Mouse (Mus musculus): ENCODE results near the gene Faim2.

The Faim2 gene

DNA sequence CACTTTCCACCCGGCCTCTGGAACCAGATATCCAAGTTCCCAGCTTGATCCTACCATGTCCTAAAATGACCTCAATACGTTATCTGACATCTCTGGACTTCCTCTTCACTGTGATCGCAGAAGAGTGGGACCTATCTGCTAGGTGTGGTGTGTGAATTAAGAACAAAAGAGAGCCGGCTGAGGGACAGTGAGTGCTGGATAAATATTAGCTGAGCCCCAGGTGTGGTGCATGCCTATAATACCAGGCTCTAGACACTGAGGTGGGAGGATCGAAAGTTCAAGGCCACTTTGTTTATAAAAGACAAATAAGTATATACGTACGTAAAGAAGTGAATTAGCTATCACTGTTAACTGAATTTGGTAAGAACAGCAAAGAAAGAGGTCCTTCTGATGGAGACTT is 18.1 kb downstream of the Faim2 start:
- in situ Hi-C loops (cut with MboI), result no loop called here

DNA sequence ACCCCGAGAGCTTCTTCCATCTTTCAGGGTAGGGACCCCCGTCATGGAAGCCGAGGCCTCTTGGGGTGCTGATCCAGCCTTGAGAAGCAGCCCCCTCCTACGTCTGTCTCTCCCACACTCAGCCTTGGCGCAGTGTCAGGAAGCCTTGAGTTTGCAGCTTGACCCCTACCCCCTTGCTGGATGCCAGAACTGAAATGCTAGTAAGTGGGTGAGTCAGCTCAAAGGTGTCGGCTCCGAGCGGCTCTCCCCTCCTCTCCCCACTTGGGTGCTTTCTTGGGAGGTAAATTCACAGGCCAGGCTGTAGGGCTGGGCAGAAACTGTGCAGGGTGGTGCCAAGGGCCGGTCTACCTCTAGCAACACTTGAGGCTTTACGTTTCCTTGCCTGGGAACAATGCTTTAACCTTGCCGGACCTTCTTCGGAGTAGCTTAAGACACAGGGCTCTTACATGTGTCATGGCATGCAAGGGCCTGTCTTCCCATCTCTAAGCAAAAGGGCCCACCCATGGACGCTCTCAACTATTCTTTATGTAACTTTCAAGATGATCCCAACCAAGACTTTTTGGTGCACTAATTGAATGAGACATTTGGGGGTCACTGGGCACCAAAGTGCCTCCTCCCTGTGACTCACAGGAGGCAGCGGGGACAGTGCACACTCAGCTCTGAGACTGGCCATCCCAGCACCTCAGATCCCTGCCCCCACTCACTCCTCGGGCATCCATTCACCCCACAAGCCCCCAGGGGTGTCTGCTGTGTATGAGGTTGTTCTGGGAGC is 22.5 kb downstream of the Faim2 start:
- in situ Hi-C loops (cut with MboI), result no loop called here

DNA sequence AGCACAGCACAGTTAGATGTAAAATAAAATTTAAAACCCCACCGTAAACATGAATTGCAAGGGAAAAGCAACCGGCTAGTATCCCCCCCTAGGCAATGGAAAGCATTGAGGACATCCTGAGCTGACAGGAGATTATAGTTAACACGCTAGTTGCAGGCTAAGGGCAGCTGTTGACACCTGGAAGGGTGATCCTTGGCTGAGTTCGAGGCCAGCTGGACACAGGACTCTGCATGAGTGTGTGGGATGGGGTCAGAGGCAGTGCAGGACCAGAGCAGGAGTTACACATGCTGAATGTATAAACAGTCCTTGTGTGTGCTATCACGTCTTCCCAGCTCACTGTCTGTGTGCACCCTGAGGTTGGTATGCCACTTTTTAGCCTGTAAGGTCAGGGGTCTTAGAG is 24.7 kb downstream of the Faim2 start:
- in situ Hi-C loops (cut with MboI), result no loop called here

DNA sequence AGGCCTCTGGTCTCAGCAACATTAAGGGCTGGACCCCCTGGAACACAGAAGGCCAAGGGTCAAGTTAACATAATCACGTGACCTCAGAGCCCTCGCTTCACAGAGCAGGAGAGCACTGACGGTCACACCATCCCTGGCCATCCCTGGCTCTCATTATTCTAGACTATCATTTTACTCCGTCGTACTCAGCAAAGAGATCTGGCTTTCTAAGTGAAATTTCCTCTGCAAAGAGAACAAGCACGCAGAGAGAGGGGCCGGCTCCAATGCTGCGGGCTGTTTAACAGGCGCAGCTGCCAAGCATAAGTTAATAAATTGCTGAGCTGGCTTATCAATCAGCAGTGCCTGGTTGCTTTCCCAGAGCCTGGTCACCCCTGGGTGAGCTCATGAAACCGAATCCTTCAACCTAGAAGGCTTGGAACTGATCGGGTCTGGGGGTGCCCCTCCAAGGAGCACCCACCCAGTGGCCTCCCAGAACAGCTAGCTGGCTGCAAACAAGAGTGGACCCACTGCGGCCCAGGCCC is 25.6 kb downstream of the Faim2 start:
- in situ Hi-C loops (cut with MboI), result no loop called here

DNA sequence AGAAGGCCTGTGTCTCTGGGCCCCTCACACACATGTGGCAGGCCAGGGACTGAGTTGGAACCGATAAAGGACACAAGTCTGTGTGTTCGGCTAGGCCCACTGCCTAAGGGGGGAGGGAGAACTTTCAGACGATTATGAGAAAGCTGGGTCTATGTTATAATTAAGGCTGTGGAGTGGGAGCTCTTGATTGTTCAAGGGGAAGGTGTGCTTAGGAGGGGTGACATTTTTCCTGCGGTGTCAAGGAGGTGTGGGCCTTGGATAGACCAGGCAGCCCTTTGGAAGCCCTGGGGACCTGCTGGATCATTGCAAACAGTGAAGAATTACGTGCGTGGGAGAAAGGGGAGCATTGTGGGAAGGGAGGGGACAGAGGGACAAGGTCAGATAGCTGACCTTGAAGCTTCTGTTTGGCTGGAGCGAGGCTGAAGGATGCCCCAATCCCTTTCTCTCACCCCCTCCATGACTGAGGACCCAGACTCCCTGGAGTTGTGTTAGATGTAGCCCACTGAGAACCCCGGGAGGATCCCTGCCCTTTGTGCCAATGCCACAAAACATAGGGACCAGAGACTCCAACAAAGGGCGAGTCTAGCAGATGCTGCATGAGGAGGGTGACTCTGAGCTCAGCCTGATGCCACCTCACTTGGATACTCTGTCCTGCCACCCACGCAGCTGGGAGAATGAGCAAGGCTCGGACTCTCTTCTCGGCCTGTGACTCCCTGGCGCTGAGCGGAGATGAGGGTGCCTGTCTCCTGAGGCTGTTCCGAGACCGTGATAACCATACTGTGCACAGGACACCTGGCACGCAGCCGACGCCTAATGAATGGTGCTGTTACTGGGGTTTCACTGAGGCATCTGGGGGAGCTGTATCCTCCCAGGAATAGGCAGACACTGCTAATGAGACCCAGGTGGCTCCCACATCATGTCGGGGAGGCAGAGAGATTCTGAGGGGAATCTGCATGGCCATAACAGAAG is 26.4 kb downstream of the Faim2 start:
- in situ Hi-C loops (cut with MboI), result no loop called here

DNA sequence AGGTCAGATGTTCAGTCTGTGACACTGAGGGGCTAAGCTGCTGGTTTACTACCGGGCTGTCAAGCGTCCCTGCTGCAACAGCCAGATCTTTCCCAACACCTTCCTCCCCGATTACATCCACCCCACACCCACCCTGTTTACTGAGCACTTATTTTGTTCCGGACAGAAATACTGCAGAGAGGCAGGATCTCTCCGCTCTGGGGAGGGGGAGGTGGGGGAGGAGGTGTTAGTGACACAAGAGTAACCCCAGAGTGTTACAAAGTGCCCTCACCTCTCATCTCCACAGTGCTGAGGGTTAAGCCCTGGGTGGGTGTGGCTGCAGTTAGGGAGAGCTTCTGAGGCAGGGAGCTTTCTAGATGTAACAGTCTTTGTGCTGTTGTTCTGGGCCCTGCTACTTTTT is 27.6 kb downstream of the Faim2 start:
- in situ Hi-C loops (cut with MboI), result no loop called here

DNA sequence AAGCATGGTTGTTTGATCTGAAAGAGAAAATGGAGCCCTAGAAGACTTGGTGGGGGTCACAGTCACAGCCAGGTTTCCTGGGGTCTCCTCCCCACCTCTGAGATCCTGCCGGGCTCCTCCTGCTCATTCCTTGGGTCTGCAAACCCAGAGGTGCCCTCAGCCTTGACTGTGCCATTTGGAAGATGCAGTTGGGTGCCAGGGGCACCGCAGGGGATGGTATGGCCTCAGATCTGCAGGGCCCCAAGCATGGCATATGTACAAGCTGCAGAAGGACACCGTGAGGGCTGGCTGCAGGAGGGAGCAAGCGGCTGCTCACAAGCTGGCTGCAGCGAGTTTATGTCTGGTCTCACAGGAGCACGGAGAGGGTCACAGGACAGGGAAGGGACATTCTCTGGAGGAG is 28.2 kb downstream of the Faim2 start:
- in situ Hi-C loops (cut with MboI), result no loop called here

DNA sequence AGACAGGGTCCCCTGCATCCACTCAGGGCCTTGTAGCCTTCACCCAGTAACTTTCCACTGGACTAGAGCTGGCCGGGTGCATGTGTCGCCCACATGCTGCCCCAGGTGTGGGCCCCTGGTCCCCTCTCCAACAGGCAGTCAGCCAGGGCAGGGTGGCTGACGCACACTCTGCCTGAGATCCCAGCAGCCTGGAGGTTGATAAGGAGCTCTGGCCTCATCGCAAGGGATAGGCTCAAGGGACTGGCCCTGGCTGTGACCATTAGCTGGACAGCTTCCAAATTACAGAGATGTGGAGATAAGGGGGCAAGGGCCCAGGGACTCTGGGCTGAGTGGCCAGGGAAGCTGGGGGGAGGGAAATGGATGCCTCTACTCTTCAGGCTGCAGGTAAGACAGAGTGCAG is 29.2 kb downstream of the Faim2 start:
- in situ Hi-C loops (cut with MboI), result no loop called here

DNA sequence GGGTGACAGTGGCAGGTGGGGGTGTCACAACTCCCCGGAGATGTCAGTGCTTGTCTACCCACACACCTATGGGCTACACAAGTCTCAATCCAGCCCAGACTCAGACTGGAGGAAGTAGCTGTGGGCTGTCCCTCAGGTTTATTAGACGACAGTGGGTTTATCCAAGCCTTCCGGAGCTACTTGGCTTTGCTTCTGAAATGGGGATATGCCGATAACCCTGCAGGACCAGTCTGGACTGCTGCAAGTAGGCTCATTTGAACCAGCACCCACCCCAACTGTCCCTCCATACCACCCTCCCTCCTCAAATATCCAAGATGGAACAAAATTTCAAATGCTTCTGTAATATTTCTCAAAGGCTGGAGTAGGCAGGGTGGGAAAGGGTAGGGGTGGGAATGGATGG is 29.6 kb downstream of the Faim2 start:
- in situ Hi-C loops (cut with MboI), result no loop called here

DNA sequence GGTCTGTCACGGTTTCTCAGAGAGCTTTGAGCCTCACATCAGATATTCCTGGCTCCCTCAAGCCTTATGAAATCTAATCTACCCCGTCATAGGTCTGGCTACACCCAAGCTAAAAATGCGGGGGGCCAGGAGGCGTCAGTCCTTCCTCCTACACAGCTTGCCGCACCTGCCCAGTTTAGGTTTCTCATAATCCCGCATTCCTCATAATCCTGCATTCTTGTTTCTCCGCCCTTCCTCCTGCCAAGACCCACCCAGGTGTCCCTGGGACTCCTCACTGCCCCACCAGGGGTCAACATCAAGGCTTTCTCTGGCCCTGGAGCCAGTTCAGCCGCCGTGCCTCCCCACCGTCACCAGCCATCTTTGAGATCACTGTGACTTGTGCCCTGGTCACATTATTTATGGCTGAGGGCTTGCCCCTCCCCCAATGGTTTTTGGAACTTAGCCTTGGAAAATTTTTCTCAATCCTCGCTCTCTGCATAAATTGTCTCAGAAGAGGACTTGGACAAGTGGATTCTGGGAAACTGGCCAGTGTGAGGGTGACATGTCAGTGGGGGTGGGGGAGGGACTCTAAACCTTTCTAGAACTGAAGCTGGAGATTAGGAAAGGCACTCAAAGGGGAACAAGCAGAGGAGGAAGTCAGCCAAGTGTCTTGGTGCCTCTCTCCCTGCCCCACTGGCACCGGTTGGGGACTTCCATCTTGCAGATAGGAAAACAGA is 30.3 kb downstream of the Faim2 start:
- in situ Hi-C loops (cut with MboI), result no loop called here

DNA sequence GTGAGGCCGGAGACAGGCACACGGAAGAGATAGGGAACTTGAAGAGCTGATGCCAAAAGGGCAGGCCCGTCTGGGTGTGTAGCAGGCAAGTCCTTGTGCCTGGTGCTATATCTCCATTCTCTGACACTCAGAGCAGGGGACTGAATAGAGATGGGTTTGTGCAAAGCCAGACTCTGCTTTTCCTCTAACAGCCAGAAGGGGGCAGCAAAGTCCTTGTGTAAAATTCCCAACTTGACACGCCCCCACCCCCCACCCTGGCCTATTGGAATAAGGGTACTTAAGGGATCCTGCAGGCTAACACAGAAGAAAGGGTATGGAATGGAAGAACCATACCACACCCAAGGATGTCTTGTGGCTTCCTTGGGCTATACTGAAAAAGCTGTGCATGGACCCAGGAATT is 30.9 kb downstream of the Faim2 start:
- in situ Hi-C loops (cut with MboI), result no loop called here

DNA sequence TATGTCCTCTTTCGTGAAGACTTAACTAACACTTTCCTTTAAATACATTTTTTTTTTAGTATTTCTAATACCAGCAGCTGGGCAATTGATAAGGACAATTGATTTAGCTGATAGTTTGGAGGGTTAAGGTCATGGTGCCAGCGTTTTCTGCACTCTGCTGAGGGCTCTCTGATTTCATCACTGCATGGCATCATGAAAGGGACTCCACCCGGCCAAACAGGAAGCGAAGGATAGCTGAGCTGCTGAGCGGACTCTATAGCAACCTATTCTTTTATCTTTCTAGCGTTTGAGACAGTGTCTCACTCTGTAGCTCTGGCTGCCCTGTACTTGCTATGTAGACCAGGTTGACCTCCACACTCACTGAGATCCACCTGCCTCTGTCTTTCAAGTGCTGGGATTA is 43.2 kb downstream of the Faim2 start:
- in situ Hi-C loops (cut with MboI), result no loop called here

DNA sequence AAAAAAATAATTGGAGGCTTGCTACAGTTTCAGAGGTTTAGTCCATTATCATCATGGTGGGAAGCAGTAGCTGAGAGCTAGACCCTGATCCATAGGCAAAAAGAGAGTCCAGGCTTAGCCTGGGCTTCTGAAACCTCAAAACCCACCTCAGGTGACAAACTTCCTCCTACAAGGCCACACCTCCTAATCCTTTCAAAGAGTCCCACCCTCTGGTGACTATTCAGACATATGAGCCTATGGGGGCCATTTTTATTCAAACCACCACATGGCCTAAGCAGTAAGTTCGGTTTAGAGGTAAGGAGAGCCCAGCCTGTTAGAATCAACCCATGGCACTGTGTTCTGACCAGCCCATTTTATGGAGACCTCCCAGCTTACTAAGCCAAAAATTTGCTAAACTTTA is 52.2 kb downstream of the Faim2 start:
- in situ Hi-C loops (cut with MboI), result no loop called here

DNA sequence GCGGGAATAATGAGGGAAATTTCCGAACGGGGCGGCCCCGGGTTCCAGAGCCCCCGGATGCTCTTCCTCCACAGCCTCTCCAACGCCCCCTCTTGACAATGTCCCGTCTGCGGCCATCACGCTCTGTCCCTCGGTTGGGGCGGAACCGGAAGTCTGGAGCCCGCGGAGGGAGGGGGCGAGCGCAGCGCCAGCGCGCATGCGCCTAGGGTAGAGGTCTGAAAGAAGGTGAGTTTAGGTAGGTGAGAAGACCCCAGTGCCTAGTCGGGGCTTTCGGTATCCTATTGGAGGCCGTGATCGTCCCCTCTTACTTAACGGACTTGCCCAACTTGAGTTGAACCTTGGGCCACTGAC is 53.4 kb downstream of the Faim2 start, which contains the start of gene Bcdin3d:
TSS of gene Bcdin3d (minus strand) at position 155 of the 351 bp plus-strand sequence.
- in situ Hi-C loops (cut with MboI), result no loop called here

DNA sequence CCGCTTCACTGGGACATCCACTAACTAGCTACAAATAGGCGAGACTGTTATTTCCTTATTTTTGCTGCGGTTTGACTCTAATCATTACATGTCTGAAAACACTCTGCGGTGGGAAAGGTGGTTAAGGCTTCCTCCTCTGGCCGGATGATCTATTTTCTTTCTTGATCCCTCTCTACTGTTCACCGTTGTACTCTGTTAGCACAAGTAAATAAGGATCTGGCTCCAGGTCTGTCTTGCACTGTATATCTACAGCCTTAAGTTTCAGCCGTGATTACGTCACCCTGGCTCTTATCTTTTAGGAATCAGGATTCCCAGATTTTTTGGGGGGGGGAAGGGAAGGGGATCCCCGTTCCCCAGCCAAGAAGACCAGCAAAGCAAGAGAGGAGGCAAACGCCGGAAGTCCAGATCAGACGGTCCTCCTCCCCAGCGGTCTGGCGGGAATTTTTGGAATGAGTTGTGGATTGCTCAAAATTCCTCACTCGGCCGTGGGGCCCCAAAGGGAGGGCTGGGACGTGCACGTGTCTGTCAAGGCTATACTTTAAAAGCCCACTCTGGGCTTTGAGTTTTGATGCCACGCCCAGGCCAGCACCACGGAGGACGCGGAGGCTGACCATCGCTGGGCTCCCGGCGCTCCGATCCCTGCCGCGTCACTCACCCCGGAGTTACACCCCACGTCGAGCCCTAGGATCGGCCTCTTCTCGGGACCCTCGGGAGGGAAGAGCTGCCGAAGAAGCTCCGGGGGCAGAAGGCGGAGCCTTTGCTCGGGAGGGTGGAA is 54.0 kb downstream of the Faim2 start:
- in situ Hi-C loops (cut with MboI), result no loop called here

DNA sequence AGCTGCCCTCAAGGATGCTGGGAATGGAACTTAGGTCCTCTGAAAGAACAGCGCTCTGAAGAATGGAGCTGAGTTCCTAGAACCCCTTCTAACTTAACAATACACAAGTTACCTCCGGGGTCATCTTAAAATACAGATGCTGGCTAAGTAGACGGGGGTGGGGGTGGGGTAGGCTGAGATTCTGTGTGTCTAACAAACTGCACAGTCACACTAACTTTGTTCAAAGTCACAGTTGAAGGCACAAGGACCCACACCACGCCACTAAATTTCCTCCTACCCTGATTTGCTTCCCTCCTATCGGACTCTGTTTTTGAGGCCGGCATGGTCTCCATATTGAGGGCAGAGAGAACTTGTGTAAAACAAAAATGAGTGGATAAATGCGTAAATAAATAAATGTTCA is 55.0 kb downstream of the Faim2 start:
- in situ Hi-C loops (cut with MboI), result no loop called here

DNA sequence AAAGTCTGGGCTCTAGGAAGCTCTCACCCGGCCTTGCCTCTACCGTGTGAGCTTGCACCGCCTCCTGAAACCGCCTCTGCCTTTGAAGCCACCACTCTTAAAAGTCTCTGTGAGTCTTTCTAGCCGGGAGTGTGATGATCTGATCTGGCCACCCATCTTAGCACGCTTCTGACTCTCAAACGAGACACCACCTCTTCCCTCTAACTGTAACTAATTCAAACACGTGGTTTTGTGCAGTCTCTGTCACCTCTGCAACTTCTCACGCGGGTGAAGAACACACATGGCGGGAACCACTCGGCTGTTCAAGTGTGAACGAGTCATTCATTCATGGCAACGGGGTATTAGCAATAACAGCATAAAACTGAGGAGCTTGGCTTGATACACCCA is 56.3 kb downstream of the Faim2 start:
- in situ Hi-C loops (cut with MboI), result no loop called here

DNA sequence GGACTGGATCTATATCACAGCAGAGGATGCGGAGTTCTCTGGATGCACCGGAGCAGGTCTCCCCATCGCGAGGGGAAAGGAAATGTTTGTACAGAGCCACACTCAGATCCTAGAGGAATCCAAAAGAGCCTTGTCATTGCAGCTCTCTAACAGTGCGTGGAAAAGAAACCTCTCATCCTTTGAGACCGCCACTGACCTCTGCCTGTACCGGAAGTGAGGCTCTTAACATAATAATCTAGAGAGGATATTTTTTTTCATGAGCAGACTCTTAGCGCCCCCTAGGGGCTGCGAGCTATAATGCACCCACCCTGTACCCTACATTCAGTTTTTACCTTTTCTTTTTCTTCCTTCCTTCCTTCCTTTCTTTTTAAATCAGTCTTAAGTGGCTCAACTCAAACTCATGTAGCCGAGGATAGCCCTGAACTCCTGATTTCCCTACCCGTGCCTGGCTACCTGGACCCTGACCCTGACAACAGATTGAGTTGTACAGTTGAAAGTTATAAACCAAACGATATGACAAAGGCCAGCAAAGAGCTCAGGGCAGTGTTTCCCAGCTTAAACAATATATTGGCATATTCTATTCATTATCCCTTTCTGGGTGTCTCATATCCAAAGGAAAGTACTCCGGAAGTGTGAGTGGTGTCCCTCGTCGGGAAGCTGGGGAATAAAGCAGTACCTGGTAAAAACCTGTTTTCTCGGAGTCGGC is 56.8 kb downstream of the Faim2 start:
- in situ Hi-C loops (cut with MboI), result no loop called here

DNA sequence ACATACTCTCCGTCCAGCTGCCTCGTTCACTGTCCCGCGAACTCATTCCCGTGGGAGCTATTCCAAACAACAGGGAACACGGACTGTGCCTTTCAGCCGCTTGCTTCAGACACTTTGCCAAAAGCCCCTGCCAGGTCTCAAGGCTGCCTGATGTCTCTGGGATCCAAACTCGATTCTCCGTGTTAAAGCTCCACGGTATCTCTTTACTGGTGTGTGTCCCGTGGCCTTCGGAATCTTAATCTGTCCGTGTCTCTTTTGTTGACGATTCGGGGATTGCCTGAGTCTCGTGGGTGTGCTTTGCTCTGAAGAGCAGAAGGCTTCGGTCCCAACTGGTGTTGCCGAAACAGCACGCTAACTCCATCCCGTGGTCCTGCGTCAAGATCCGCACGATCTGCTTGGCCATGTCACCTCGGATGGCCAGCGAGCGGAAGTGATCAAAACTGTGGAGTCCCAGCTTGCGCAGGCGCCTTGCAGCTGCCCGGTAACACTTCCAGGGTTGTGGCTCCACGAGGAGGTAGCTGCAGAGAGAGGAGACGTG is 57.7 kb downstream of the Faim2 start:
- in situ Hi-C loops (cut with MboI), result no loop called here

DNA sequence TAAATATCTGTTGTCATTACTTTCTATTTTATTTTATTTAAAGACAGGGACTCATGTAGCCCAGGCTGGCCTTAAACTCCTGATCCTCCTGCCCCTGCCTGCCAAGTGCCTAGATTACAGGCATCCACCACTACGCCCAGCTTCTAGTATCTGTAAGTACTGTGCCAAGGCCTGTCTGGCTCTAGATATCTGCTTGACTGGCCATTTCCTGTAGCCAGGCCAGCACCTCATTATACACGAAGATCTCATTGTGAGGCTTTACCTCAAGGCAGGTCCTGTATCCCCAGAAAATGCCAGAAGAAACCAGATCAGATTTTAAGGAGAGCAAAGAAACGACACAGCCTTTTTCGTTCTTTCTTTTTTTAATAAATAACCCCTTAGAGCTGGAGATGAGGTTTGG is 58.2 kb downstream of the Faim2 start:
- in situ Hi-C loops (cut with MboI), result no loop called here

DNA sequence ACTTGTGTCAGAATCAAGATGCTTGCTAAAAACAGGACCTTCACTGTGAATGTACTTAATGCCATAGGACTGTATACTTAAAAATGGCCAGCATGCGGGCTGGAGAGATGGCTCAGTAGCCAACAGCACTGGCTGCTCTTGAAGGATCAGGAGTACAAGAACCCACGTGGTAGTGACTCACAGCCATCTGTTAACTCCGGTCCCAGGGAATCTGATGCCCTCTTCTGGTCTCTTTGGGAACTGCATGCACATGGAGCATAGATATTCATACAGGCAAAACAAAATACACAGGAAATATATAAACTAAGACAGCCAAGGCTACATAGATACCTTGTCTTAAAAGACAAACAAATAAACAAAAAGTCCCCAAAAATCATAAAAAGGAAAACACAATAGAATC is 58.9 kb downstream of the Faim2 start:
- in situ Hi-C loops (cut with MboI), result no loop called here

All from mature B cell (primary cell).